Mouse (Mus musculus): ENCODE data around the gene Trhde. TPM values are rescaled to one million over a fixed set of nuclear protein-coding genes. Genes with fewer than 3 reads are reported as not detected.
A peak's percentile ranks its signal among the peaks of the same experiment; 100 is the strongest.

The Trhde gene
- polyA plus RNA-seq, 1 experiment from 2014 or later = 0.26 TPM

- Histone ChIP-seq H3K4me1 (peaks cover 13% of the 10 kb centered on the region), H3K27ac (no peak overlapping the region), H3K9me3 (replicated peaks) (no peaks in the 10 kb centered on the region), H3K4me3 (no peak overlapping the region), H3K27me3 (ENCODE audit: low read depth, poor library complexity, severe bottlenecking) (peaks cover under 1% of the 10 kb centered on the region; the same call in 1 of the 2 replicates), H3K36me3 (no peaks in the 10 kb centered on the region)
- no peak for DNase-seq (ENCODE audit: low spot score)
- 54% methylated on average over 6 of the region's 6 CpGs for WGBS
These were observed 7.9 kb downstream of the Trhde start for GRCm38 (mm10) chr10:114794214-114794613.

- Histone ChIP-seq H3K4me1 (no peaks in the 10 kb centered on the region), H3K9me3 (replicated peaks) (no peaks in the 10 kb centered on the region), H3K4me3 (no peak overlapping the region), H3K27me3 (ENCODE audit: low read depth, poor library complexity, severe bottlenecking) (no peaks in the 10 kb centered on the region), H3K36me3 (no peaks in the 10 kb centered on the region), H3K27ac (no peak overlapping the region)
- DNase-seq (ENCODE audit: low spot score) = no peak
- 86% methylated on average over 4 of the region's 4 CpGs for WGBS
These were observed 36.2 kb downstream of the Trhde start for GRCm38 (mm10) chr10:114765914-114766313.

- 86% methylated on average over 7 of the region's 7 CpGs for WGBS
- DNase-seq (ENCODE audit: low spot score) = no peak
- H3K27ac ChIP-seq = no peak overlapping the region
- H3K4me1 ChIP-seq = no peaks in the 10 kb centered on the region
- no peaks in the 10 kb centered on the region for H3K27me3 ChIP-seq (ENCODE audit: low read depth, poor library complexity, severe bottlenecking)
- H3K4me3 ChIP-seq = no peak overlapping the region
- no peaks in the 10 kb centered on the region for H3K9me3 ChIP-seq (replicated peaks)
- no peaks in the 10 kb centered on the region for H3K36me3 ChIP-seq
These were observed 40.0 kb downstream of the Trhde start for GRCm38 (mm10) chr10:114762125-114762524.

GRCm38 (mm10) chr10:114759240-114759639, 42.9 kb downstream of the Trhde start:
- WGBS = 82% methylated on average over 3 of the region's 3 CpGs
- Histone ChIP-seq H3K27ac (no peak overlapping the region), H3K36me3 (no peaks in the 10 kb centered on the region), H3K4me1 (no peaks in the 10 kb centered on the region), H3K27me3 (ENCODE audit: low read depth, poor library complexity, severe bottlenecking) (no peaks in the 10 kb centered on the region), H3K9me3 (replicated peaks) (no peaks in the 10 kb centered on the region), H3K4me3 (no peak overlapping the region)
- DNase-seq (ENCODE audit: low spot score) = no peak

DNA sequence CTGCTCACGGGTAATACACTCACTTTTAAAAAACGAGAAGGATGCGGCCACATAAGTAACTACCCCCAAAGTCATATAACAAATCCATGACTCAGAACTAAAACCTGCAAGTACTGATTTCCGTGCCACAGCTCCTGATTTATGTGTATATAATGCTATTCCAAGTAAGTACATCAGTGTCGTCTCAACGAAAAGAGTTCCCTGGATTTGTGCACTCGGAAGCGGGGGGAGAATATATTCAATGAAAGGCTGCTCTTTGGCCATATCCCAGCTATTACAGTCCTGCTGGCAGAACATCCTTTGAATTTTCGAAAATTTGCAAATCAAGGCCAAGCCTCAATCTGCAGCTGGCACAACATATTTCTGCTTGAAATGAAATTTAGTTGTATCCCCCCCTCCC, 43.5 kb downstream of the Trhde start:
- Histone ChIP-seq H3K9me3 (replicated peaks) (no peaks in the 10 kb centered on the region), H3K36me3 (no peaks in the 10 kb centered on the region), H3K4me3 (no peak overlapping the region), H3K4me1 (no peaks in the 10 kb centered on the region), H3K27me3 (ENCODE audit: low read depth, poor library complexity, severe bottlenecking) (no peaks in the 10 kb centered on the region), H3K27ac (no peak overlapping the region)
- WGBS = 94% methylated on average over 9 of the region's 9 CpGs
- no peak for DNase-seq (ENCODE audit: low spot score)

DNA sequence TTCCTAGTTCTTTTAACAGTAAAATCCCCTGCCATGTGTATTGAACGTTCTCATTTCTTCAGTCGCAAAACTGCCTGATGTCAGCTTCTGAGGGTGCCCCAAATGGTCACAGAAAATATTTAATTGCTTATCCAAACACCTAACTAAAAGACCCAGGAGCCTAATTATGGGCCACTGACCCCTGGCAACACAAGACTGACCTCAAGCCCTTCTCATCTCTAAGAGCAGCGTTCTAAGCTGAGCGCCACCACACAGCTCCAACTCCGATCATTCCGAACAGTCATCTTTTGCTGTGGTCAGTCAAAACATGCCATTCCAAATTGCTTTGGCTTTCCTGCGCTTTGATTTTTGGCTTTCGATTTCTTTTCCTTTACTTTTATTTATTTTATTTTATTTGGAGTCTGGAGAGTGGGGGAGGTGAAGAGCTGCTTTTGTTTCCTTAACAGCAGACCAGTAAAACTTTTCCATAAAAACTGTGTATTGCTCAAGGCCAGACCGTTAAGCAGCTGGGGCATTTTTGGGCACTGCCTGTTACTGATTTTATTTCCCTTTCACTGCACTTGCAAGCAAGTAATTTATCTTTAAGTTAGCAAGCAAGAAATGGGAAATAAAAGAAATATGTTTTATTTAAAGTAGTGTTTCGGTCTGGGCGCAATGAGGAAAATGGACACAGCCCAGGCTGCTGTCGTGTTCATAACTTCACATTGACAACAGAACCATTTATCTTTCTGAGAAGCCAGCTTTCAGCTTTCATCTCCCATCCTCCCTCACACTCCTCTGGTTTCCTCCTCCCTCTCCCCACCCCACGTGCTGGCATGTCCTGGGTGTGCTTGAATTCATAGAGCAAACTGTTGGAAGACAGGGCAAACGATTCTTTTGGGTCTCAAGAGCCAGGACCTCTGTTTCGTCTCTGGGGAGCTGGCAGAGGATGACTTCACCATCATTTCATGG, 59.1 kb downstream of the Trhde start:
- Histone ChIP-seq H3K27ac (peak overlapping the region; percentile 26; the same call in 1 of the 2 replicates), H3K27me3 (ENCODE audit: low read depth, poor library complexity, severe bottlenecking) (no peaks in the 10 kb centered on the region), H3K4me1 (peaks cover 15% of the 10 kb centered on the region), H3K4me3 (no peak overlapping the region), H3K9me3 (replicated peaks) (no peaks in the 10 kb centered on the region), H3K36me3 (no peaks in the 10 kb centered on the region)
- DNase-seq (ENCODE audit: low spot score) = peak; percentile 32
- 63% methylated on average over 15 of the region's 15 CpGs for WGBS

DNA sequence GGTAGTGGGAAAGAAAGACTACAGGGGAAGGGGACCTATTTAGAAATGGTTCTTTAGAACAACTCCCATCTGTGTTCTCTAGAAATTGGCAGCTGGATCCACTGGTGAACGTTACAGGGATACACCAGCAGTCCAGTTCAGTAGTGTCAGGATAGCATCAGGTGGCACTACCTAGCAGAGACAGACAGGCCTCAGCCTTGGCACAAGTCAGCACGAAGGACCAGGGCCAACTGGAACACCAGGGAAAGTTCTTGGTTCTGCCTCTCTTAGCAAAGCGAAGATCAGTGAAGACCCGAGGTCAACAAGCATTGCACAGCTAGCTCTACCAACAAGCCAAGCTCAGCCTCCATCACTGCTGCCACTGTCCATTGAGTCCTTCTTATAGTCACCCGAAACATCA, 62.2 kb downstream of the Trhde start:
- peaks cover 15% of the 10 kb centered on the region for H3K4me1 ChIP-seq
- no peak overlapping the region for H3K4me3 ChIP-seq
- H3K27ac ChIP-seq = no peak overlapping the region
- H3K36me3 ChIP-seq = no peaks in the 10 kb centered on the region
- H3K9me3 ChIP-seq (replicated peaks) = no peaks in the 10 kb centered on the region
- no peaks in the 10 kb centered on the region for H3K27me3 ChIP-seq (ENCODE audit: low read depth, poor library complexity, severe bottlenecking)
- WGBS = 88% methylated on average over 5 of the region's 5 CpGs
- no peak for DNase-seq (ENCODE audit: low spot score)

DNA sequence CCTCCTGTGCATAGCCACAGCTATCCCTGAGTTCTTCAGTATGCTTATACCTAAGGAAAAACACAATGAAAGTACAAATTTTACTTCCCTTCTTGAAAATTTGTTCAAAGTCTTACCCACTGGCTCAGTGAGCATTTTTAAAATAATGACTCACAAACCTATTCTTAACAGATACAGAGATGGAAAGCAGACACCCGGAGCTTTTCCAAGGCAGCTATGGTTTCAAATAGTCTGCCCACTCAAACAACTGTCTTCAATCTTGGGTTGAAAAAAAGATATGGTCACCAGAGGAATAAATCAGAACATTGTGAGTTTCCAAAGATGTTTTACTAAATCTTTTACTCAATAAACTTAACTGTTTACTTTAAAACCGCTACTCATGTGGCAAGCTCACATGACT, 64.5 kb downstream of the Trhde start:
- peaks cover 4% of the 10 kb centered on the region; the same call in 1 of the 2 replicates for H3K4me1 ChIP-seq
- 93% methylated on average over 2 of the region's 2 CpGs for WGBS
- H3K36me3 ChIP-seq = no peaks in the 10 kb centered on the region
- no peaks in the 10 kb centered on the region for H3K9me3 ChIP-seq (replicated peaks)
- H3K4me3 ChIP-seq = no peak overlapping the region
- no peak overlapping the region for H3K27ac ChIP-seq
- H3K27me3 ChIP-seq (ENCODE audit: low read depth, poor library complexity, severe bottlenecking) = no peaks in the 10 kb centered on the region
- DNase-seq (ENCODE audit: low spot score) = no peak

- 86% methylated on average over 3 of the region's 3 CpGs for WGBS
- H3K27ac ChIP-seq = no peak overlapping the region
These were observed 65.7 kb downstream of the Trhde start for GRCm38 (mm10) chr10:114736377-114736776.

DNA sequence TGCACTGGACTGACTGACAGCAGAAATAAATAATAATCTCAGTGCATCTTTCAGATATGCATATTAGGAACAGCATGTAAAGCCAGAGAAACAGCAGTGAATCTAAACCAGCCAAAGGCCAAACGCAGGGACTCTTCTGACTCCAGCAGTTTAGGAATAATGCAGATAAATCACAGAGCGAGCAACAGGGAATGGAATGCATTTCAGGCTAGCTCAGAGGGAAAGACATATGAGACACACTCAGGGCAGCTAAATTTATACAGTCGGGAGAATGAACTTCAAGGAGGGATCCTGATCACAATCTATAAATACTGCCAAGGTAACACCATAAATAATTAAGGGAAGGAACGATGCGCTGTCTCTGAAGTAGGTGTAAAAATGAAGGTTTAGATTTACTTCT, 66.4 kb downstream of the Trhde start:
- Histone ChIP-seq H3K27ac (no peak overlapping the region), H3K4me1 (no peaks in the 10 kb centered on the region), H3K27me3 (ENCODE audit: low read depth, poor library complexity, severe bottlenecking) (no peaks in the 10 kb centered on the region), H3K4me3 (no peak overlapping the region), H3K36me3 (no peaks in the 10 kb centered on the region), H3K9me3 (replicated peaks) (no peaks in the 10 kb centered on the region)
- DNase-seq (ENCODE audit: low spot score) = no peak
- 50% methylated on average over 5 of the region's 5 CpGs for WGBS

More at GRCm38 (mm10) chr10:114736377-114736776, 65.7 kb downstream of the Trhde start:
- no peak for DNase-seq (ENCODE audit: low spot score)
- no peaks in the 10 kb centered on the region for H3K27me3 ChIP-seq (ENCODE audit: low read depth, poor library complexity, severe bottlenecking)
- H3K4me1 ChIP-seq = no peaks in the 10 kb centered on the region
- no peaks in the 10 kb centered on the region for H3K36me3 ChIP-seq
- no peaks in the 10 kb centered on the region for H3K9me3 ChIP-seq (replicated peaks)
- no peak overlapping the region for H3K4me3 ChIP-seq

DNA sequence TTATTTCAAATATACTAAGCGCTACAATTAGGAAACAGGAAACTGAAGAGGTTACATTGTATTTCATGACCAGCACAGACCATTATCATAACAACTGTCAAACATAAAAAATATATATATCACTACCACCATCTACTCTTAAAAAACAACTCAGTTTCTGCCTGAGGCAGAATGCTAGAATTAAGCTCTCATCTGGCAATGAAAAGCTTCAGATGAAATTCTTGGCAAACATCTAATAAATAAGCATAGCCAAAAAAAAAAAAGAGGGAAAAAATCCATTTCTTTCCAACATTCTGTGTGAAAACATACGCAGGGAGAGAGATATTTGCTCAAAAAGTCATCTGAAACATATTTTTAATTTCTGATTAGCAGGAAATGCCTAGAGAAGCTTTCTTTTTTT, 67.0 kb downstream of the Trhde start:
- H3K9me3 ChIP-seq (replicated peaks) = no peaks in the 10 kb centered on the region
- H3K36me3 ChIP-seq = no peaks in the 10 kb centered on the region
- no peaks in the 10 kb centered on the region for H3K27me3 ChIP-seq (ENCODE audit: low read depth, poor library complexity, severe bottlenecking)
- 91% methylated on average over 2 of the region's 2 CpGs for WGBS
- no peak overlapping the region for H3K27ac ChIP-seq
- no peak overlapping the region for H3K4me3 ChIP-seq
- no peaks in the 10 kb centered on the region for H3K4me1 ChIP-seq
- no peak for DNase-seq (ENCODE audit: low spot score)

GRCm38 (mm10) chr10:114725591-114725990, 76.5 kb downstream of the Trhde start:
- Histone ChIP-seq H3K27me3 (ENCODE audit: low read depth, poor library complexity, severe bottlenecking) (no peaks in the 10 kb centered on the region), H3K27ac (no peak overlapping the region), H3K9me3 (replicated peaks) (no peaks in the 10 kb centered on the region), H3K4me3 (no peak overlapping the region), H3K4me1 (no peaks in the 10 kb centered on the region), H3K36me3 (no peaks in the 10 kb centered on the region)
- DNase-seq (ENCODE audit: low spot score) = no peak
- WGBS = 84% methylated on average over 2 of the region's 2 CpGs

- Histone ChIP-seq H3K36me3 (no peaks in the 10 kb centered on the region), H3K27me3 (ENCODE audit: low read depth, poor library complexity, severe bottlenecking) (no peaks in the 10 kb centered on the region), H3K4me3 (no peak overlapping the region), H3K27ac (no peak overlapping the region), H3K9me3 (replicated peaks) (no peaks in the 10 kb centered on the region), H3K4me1 (no peaks in the 10 kb centered on the region)
- DNase-seq (ENCODE audit: low spot score) = no peak
These were observed 100.3 kb downstream of the Trhde start for GRCm38 (mm10) chr10:114701791-114702190.

Data from limb, embryonic 10.5 days (tissue).